Mouse (Mus musculus): ENCODE data around the gene Fam241b.

The Fam241b gene

GRCm38 (mm10) chr10:62069946-62070345 lies 73.8 kb downstream of the Fam241b start:
- peak; percentile 32 to 45 for DNase-seq

GRCm38 (mm10) chr10:62069398-62069797 lies 74.3 kb downstream of the Fam241b start:
- DNase-seq = no peak

GRCm38 (mm10) chr10:62068532-62068931 lies 75.2 kb downstream of the Fam241b start:
- DNase-seq = peak; percentile 86 to 90

GRCm38 (mm10) chr10:62066213-62066612 lies 77.5 kb downstream of the Fam241b start:
- DNase-seq = no peak

- no peak for DNase-seq
Observed at GRCm38 (mm10) chr10:62062786-62063185, 80.9 kb downstream of the Fam241b start.

- DNase-seq = no peak
Observed at GRCm38 (mm10) chr10:62060969-62061678, 82.6 kb downstream of the Fam241b start.

GRCm38 (mm10) chr10:62060224-62060913 lies 83.4 kb downstream of the Fam241b start:
- no peak for DNase-seq

- DNase-seq = no peak
Observed at GRCm38 (mm10) chr10:62058508-62059375, 85.0 kb downstream of the Fam241b start.

All from cerebellum, adult 18-20 months (tissue).